Mouse (Mus musculus): ENCODE data around the gene Ttc39a.

- TF ChIP-seq CTCF (conservative IDR thresholded peaks at IDR 0.05 in 1 of 2, IDR thresholded peaks at IDR 0.05 in 1 of 2; ENCODE audit: low read depth in 2 of 2, low read length in 2 of 2) (no peak), TBP (conservative IDR thresholded peaks at IDR 0.05; ENCODE audit: low read depth, low read length) (no peak), MXI1 (IDR thresholded peaks at IDR 0.05; ENCODE audit: low read depth, low read length) (no peak), NRF1 (IDR thresholded peaks at IDR 0.05; ENCODE audit: low read depth, low read length) (no peak), MAFK (IDR thresholded peaks at IDR 0.05; ENCODE audit: insufficient replicate concordance, low read length) (no peak), POLR2A (IDR thresholded peaks at IDR 0.05; ENCODE audit: low read depth, low read length) (no peak), EP300 (IDR thresholded peaks at IDR 0.05; ENCODE audit: low read length) (no peak), ZNF384 (IDR thresholded peaks at IDR 0.05; ENCODE audit: low read depth, low read length) (no peak), HCFC1 (IDR thresholded peaks at IDR 0.05; ENCODE audit: low read depth, low read length) (no peak), ZMIZ1 (IDR thresholded peaks at IDR 0.05; ENCODE audit: low read depth, low read length) (no peak), IRF4 (IDR thresholded peaks at IDR 0.05; ENCODE audit: low read depth, low read length) (no peak), UBTF (IDR thresholded peaks at IDR 0.05; ENCODE audit: low read depth, low read length) (no peak)
Observed at GRCm38 (mm10) chr4:109411377-109411967, 5.0 kb downstream of the Ttc39a start.

Data from CH12.LX (cell line).